Mouse (Mus musculus) midbrain, embryonic 12.5 days (tissue): ENCODE results near the gene Rapgef3. TPM values are rescaled to one million over a fixed set of nuclear protein-coding genes. Genes with fewer than 3 reads are reported as not detected.
A peak's percentile ranks its signal among the peaks of the same experiment; 100 is the strongest.

ENCODE experiments used
- ATAC-seq: fragments of 200-750 bp; cut with Nextera tagmentation; 2 replicates; pipeline ENCODE4 v1.8.0; 2017; ENCODE audit warnings: low read depth, moderate TSS enrichment, moderate library complexity; ENCODE audit not compliant: low FRiP score
- H3K27ac ChIP-seq: fragments of 300-500 bp; sonication (generic); replicated peaks from 2 replicates; pipeline ENCODE4 v1.5.1; 2016; ENCODE audit warnings: mild to moderate bottlenecking
- H3K27me3 ChIP-seq: fragments of 300-500 bp; sonication (generic); 2 replicates; pipeline ENCODE4 v1.6.1; 2016; ENCODE audit warnings: mild to moderate bottlenecking
- H3K36me3 ChIP-seq: fragments of 300-500 bp; sonication (generic); 2 replicates; pipeline ENCODE4 v1.6.1; 2016
- H3K4me1 ChIP-seq: fragments of 300-500 bp; sonication (generic); 2 replicates; pipeline ENCODE4 v1.6.1; 2016
- H3K4me2 ChIP-seq: fragments of 300-500 bp; sonication (generic); replicated peaks from 2 replicates; pipeline ENCODE4 v1.6.1; 2016; ENCODE audit warnings: mild to moderate bottlenecking, moderate library complexity
- H3K4me3 ChIP-seq: fragments of 300-500 bp; sonication (generic); 2 replicates; pipeline ENCODE4 v1.5.1; 2016; ENCODE audit warnings: mild to moderate bottlenecking
- H3K9ac ChIP-seq: fragments of 300-500 bp; sonication (generic); replicated peaks from 2 replicates; pipeline ENCODE4 v1.6.1; 2016; ENCODE audit warnings: mild to moderate bottlenecking, moderate library complexity
- H3K9me3 ChIP-seq: fragments of 300-500 bp; sonication (generic); 2 replicates; pipeline ENCODE4 v1.6.1; 2016; ENCODE audit warnings: mild to moderate bottlenecking
- WGBS: fragments of 180-500 bp; shearing (Covaris S2); methylation state at CpG from one replicate; pipeline ENCODE4 v1.1.7; 2016; 5-methylcytosine and 5-hydroxymethylcytosine counted together
- polyA plus RNA-seq: library from polyadenylated mRNA; unstranded; fragments of >200 nt; fragmentation: Nextera tagmentation; extraction: Ambion mirVana; gene quantifications from 2 replicates; pipeline ENCODE4 v1.2.1, GENCODE M21; 2016

The Rapgef3 gene
- polyA plus RNA-seq, 1 experiment from 2014 or later, result 8.6 TPM

DNA sequence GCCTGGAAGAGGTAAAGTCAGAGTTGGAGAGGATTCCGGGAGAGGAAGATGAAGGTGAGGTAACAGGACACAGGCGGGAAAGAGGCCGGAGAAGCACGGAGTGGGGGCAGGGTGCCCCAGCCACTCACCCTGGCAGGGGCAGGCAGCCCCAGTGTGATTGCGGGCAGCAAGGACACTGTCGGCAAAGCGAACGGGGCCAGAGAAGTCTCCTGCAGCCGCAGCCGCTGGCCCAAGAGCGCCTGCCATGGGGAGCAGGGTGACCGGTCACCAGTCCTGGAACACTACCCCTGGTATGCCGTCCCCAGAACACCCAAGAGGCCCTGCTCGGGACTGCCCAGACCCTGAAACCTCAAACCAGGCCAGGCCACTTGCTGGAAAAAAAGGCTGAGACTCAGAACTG lies 40.8 kb upstream of the Rapgef3 start:
- ATAC-seq, result no peak
- Histone ChIP-seq H3K4me1 (peaks cover 18% of the 10 kb centered on the region), H3K27ac (no peak overlapping the region), H3K9ac (no peak overlapping the region), H3K36me3 (peaks cover 55% of the 10 kb centered on the region), H3K27me3 (no peaks in the 10 kb centered on the region), H3K4me2 (no peak overlapping the region), H3K4me3 (no peak overlapping the region), H3K9me3 (no peaks in the 10 kb centered on the region)
- 92% methylated on average over 14 of the region's 14 CpGs for WGBS

DNA sequence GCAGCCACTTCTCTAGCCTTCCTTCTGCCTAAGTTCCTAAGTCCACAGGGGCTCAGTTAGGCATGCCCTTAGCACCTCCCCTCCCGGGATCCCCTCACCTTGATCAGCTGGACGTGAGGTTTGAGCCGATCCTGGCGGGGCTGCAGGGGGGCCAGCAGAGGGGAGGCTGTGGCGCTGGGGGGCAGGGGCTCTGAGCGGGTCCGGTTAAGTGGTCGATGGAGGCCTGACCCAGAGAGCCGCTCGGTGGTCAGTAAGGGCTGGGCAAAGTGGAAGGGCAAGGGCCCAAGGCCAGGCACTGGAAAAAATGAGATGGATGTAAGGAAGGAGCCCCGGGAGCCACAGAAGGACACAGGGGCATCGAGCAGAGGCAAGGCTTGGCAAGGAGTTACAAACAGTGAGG lies 40.1 kb upstream of the Rapgef3 start:
- no peak overlapping the region for H3K4me3 ChIP-seq
- H3K9ac ChIP-seq, result no peak overlapping the region
- peaks cover 55% of the 10 kb centered on the region for H3K36me3 ChIP-seq
- no peak for ATAC-seq
- H3K27me3 ChIP-seq, result no peaks in the 10 kb centered on the region
- WGBS, result 76% methylated on average over 12 of the region's 12 CpGs
- H3K9me3 ChIP-seq, result no peaks in the 10 kb centered on the region
- H3K4me2 ChIP-seq, result no peak overlapping the region
- no peak overlapping the region for H3K27ac ChIP-seq
- peaks cover 12% of the 10 kb centered on the region for H3K4me1 ChIP-seq

DNA sequence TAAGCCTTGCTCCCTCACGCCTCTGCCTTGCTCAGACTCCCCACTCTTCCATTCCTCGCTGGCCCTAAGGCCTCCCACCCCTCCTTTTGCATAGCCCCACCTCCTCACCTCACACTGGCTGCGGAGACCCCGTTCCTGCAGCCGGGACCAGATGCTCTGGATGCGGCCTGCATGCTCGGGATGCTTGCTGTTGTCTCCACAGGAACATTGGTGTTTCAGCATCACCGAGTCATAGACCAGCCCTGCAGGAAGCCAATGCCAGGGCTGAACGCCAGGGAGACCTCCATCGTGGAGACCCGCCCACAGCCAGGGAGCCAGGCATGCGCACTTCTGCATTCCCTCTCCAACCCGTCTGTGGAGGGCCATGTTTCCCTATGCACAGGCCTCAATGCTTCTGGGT lies 34.8 kb upstream of the Rapgef3 start:
- peaks cover 36% of the 10 kb centered on the region for H3K36me3 ChIP-seq
- ATAC-seq, result peak; percentile 50; the same call in 1 of the 2 replicates
- 0 out of 2 replicates have a peak, but pooled peaks cover 3% of the 10 kb centered on the region for H3K27me3 ChIP-seq
- H3K9me3 ChIP-seq, result no peaks in the 10 kb centered on the region
- peak overlapping the region; percentile 60 for H3K27ac ChIP-seq
- peaks cover 31% of the 10 kb centered on the region for H3K4me1 ChIP-seq
- peak overlapping the region; percentile 38 for H3K4me2 ChIP-seq
- H3K9ac ChIP-seq, result no peak overlapping the region
- WGBS, result 12% methylated on average over 13 of the region's 13 CpGs
- peak overlapping the region; percentile 20 for H3K4me3 ChIP-seq

DNA sequence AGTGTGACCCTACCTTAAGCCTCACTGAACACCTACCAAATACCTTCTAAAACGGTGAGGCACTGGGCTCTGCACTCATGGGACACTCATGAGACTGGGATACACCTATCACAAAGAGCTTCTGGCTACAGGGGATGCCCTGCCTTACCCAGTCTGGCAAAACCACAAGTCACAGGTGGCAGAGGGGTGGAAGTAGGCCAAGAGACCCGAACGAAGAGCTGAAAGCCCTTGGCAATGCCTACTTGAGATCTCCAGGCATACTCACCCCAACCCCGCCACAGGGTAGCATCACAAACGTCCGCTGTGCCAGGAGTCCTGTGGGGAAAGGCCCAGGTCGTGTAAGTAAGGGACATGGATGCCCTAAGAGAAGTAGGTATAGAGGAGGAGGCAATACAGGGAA lies 34.0 kb upstream of the Rapgef3 start:
- no peak for ATAC-seq
- Histone ChIP-seq H3K4me1 (peaks cover 31% of the 10 kb centered on the region), H3K4me3 (no peak overlapping the region), H3K9me3 (no peaks in the 10 kb centered on the region), H3K36me3 (peaks cover 36% of the 10 kb centered on the region), H3K27me3 (0 out of 2 replicates have a peak, but pooled peaks cover 3% of the 10 kb centered on the region), H3K9ac (no peak overlapping the region), H3K4me2 (0 out of 2 replicates have a peak overlapping the region, but pooled peaks have one; percentile 38), H3K27ac (no peak overlapping the region)
- WGBS, result 78% methylated on average over 7 of the region's 7 CpGs

DNA sequence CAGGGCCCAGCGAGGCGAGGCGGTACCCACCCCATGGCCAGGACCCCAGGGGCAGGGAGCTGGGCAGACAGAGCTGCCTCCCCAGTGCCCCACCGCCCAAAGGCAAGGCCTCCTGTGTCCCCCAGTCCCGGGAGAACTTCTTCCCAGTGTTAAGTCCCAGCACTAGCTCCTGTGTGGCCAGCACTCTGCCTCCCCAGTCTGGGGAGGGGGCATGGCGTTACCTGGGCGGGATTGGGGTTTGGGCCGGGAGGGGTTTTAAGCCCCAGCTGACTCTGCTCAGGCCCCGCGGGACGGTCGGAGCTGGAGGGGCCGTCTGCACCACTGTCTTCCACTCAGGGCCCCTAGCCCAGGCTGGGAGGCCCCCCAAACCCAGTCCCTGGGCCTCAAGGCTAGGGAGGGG lies 33.1 kb upstream of the Rapgef3 start:
- ATAC-seq, result no peak
- no peak overlapping the region for H3K27ac ChIP-seq

DNA sequence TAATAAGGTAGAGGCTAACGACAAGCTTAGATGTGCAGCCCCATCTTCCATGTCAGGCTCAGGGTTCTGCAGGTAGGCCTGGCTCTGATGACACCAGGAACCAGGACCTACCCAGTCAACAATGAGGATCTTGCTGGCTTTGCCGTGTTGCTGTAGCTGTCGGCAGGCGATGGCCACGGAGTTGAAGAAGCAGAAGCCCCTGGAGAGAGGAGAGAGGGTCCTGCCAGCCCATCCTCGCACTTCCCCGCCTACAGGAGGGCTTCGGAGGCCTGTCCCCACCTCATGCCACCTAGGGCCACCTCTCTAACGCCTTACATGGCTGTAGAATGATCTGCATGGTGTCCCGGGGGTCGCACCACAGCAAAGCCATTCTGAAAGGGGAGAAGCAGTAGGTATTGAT lies 31.7 kb upstream of the Rapgef3 start:
- H3K4me1 ChIP-seq, result peaks cover 31% of the 10 kb centered on the region
- H3K27me3 ChIP-seq, result 0 out of 2 replicates have a peak, but pooled peaks cover 3% of the 10 kb centered on the region
- H3K4me3 ChIP-seq, result no peak overlapping the region
- peaks cover 43% of the 10 kb centered on the region for H3K36me3 ChIP-seq
- 79% methylated on average over 11 of the region's 11 CpGs for WGBS
- H3K4me2 ChIP-seq, result no peak overlapping the region
- no peak for ATAC-seq
- no peak overlapping the region for H3K9ac ChIP-seq
- peak overlapping the region; percentile 52 for H3K27ac ChIP-seq
- no peaks in the 10 kb centered on the region for H3K9me3 ChIP-seq

More for the DNA sequence above, 33.1 kb upstream of the Rapgef3 start:
- WGBS, result 87% methylated on average over 13 of the region's 13 CpGs
- H3K4me1 ChIP-seq, result peaks cover 31% of the 10 kb centered on the region
- no peaks in the 10 kb centered on the region for H3K9me3 ChIP-seq
- H3K27me3 ChIP-seq, result 0 out of 2 replicates have a peak, but pooled peaks cover 3% of the 10 kb centered on the region
- no peak overlapping the region for H3K4me3 ChIP-seq
- no peak overlapping the region for H3K4me2 ChIP-seq
- H3K36me3 ChIP-seq, result peaks cover 36% of the 10 kb centered on the region
- H3K9ac ChIP-seq, result no peak overlapping the region

DNA sequence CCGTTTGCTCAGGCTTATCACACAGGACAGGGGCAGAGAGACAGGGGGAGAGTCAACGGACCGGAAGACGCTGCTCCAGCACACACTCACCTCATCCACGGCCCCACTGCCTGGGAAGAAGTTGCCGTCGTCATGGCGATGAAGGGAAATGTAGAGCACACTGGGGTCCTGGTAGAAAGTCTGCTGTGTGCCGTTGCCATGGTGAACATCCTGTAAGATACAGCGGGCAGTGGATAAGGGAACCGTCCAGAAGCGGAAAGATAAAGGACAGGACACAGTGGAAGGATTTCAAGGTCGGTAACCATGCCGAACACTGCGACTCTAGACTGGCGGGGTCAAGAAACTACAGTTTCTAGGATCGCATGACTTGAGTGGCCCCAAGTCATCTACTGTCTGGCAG lies 30.4 kb upstream of the Rapgef3 start:
- peaks cover 31% of the 10 kb centered on the region for H3K4me1 ChIP-seq
- H3K27ac ChIP-seq, result peak overlapping the region; percentile 58
- ATAC-seq, result peak; percentile 69
- no peak overlapping the region for H3K9ac ChIP-seq
- H3K36me3 ChIP-seq, result peaks cover 53% of the 10 kb centered on the region
- 24% methylated on average over 17 of the region's 17 CpGs for WGBS
- H3K9me3 ChIP-seq, result no peaks in the 10 kb centered on the region
- H3K4me2 ChIP-seq, result peak overlapping the region; percentile 12; the same call in 1 of the 2 replicates
- H3K27me3 ChIP-seq, result 0 out of 2 replicates have a peak, but pooled peaks cover 3% of the 10 kb centered on the region
- no peak overlapping the region for H3K4me3 ChIP-seq

GRCm38 (mm10) chr15:97796674-97797310 lies 29.0 kb upstream of the Rapgef3 start:
- Histone ChIP-seq H3K4me2 (no peak overlapping the region), H3K4me1 (peaks cover 23% of the 10 kb centered on the region), H3K27me3 (0 out of 2 replicates have a peak, but pooled peaks cover 3% of the 10 kb centered on the region), H3K4me3 (no peak overlapping the region), H3K36me3 (peaks cover 53% of the 10 kb centered on the region), H3K27ac (no peak overlapping the region), H3K9ac (no peak overlapping the region), H3K9me3 (no peaks in the 10 kb centered on the region)
- no peak for ATAC-seq
- 97% methylated on average over 17 of the region's 17 CpGs for WGBS

GRCm38 (mm10) chr15:97795559-97796235 lies 27.9 kb upstream of the Rapgef3 start:
- no peak overlapping the region for H3K9ac ChIP-seq
- no peak overlapping the region for H3K27ac ChIP-seq
- H3K4me2 ChIP-seq, result no peak overlapping the region
- no peaks in the 10 kb centered on the region for H3K9me3 ChIP-seq
- H3K36me3 ChIP-seq, result peaks cover 53% of the 10 kb centered on the region
- H3K27me3 ChIP-seq, result 0 out of 2 replicates have a peak, but pooled peaks cover 3% of the 10 kb centered on the region
- H3K4me3 ChIP-seq, result no peak overlapping the region
- WGBS, result 97% methylated on average over 10 of the region's 10 CpGs
- ATAC-seq, result no peak
- peaks cover 23% of the 10 kb centered on the region for H3K4me1 ChIP-seq

GRCm38 (mm10) chr15:97794268-97794667 lies 26.5 kb upstream of the Rapgef3 start:
- Histone ChIP-seq H3K4me2 (no peak overlapping the region), H3K4me3 (no peak overlapping the region), H3K4me1 (peaks cover 16% of the 10 kb centered on the region), H3K27me3 (no peaks in the 10 kb centered on the region), H3K9ac (no peak overlapping the region), H3K9me3 (no peaks in the 10 kb centered on the region), H3K36me3 (peaks cover 48% of the 10 kb centered on the region), H3K27ac (no peak overlapping the region)
- 73% methylated on average over 5 of the region's 5 CpGs for WGBS
- no peak for ATAC-seq

DNA sequence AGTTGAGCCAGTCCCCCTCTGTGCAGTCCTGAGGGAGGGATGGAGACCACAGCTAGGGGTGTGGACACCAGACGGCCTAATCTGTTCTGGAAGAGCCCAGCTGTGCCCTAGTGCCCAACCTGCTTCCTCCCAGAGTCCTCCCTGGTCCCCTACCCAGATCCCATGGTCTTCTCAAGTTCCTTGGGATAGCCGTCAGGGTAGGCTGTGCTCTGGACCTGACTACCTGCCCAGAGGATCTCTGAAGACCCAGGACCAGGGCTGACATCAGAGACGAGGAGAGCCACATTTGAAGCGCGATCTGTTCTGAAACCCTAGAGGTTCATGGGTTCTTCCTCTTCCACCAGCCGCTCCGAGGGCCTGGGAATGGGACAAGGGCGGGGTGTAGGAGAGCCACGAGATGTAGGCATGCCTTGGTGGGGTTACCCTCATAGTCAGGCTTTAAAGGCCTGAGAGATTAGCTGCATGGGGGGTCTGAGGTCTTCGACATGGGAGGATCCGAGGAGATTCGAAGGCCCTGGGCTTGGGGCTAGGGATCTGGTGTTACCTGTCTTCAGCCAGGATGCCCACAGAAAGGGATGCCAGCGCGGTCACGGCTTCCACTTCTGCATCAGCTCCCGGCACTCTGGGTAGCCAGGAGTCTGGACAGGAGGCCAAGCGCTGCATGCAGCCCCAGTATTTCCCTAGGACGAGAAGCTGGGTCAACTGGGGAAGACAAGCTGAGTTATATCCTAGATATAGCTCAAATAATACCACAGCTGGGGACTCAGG lies 25.8 kb upstream of the Rapgef3 start:
- Histone ChIP-seq H3K9ac (no peak overlapping the region), H3K36me3 (peaks cover 48% of the 10 kb centered on the region), H3K27ac (no peak overlapping the region), H3K27me3 (no peaks in the 10 kb centered on the region), H3K4me1 (peaks cover 10% of the 10 kb centered on the region), H3K4me3 (no peak overlapping the region), H3K9me3 (no peaks in the 10 kb centered on the region), H3K4me2 (no peak overlapping the region)
- ATAC-seq, result no peak
- 90% methylated on average over 18 of the region's 18 CpGs for WGBS
